In genomic region chr4:148846203-148846602, GRCm38 (mm10) we compare ENCODE assay signal across 8 mouse cellular contexts. TPM values are rescaled to one million over a fixed set of nuclear protein-coding genes. Genes with fewer than 3 reads are reported as not detected.
DNase-seq lines count a peak whose midpoint lies in the region; ATAC-seq and TF ChIP-seq lines count a peak whose summit lies in the region.

No protein-coding gene starts in this region.

- 5% methylated on average over 9 of the region's 9 CpGs for whole genome bisulfite sequencing in cerebellum, adult 2 months
- 43% methylated on average over 6 of the region's 9 CpGs for WGBS in stomach, postnatal 0 days

- intact Hi-C loops in gastrocnemius, postnatal 36 days (cut with DNase I), result no loop called here

- H3K4me2 ChIP-seq in stomach, postnatal 0 days (replicated peaks; ENCODE audit: low read depth), result peak overlapping the region; percentile 27

- TF ChIP-seq POLR2A in cerebellum, adult 2 months (IDR thresholded peaks at IDR 0.05; ENCODE audit: borderline replicate concordance, insufficient read depth, low read length), result no peak

- no peaks in the 10 kb centered on the region for H3K36me3 ChIP-seq in stomach, postnatal 0 days (ENCODE audit: control insufficient read depth, insufficient read depth, low read length)

- no peak overlapping the region for H3K4me3 ChIP-seq in cerebellum, adult 2 months (replicated peaks; ENCODE audit: insufficient read depth, low read depth, low read length)
- no peak overlapping the region for H3K4me3 ChIP-seq in stomach, postnatal 0 days (ENCODE audit: low read depth, low read length)

- H3K4me1 ChIP-seq in cerebellum, adult 2 months (ENCODE audit: control insufficient read depth, insufficient read depth, low read length), result no peaks in the 10 kb centered on the region; the same call in 1 of the 2 replicates
- no peaks in the 10 kb centered on the region for H3K4me1 ChIP-seq in stomach, postnatal 0 days (replicated peaks; ENCODE audit: control insufficient read depth, insufficient read depth)

- TF ChIP-seq EP300 in stomach, postnatal 0 days (optimal IDR thresholded peaks at IDR 0.05), result no peak

- H3K27ac ChIP-seq in cerebellum, adult 2 months (ENCODE audit: insufficient read depth, low read length), result no peak overlapping the region
- peak overlapping the region; percentile 24; the same call in 1 of the 2 replicates for H3K27ac ChIP-seq in stomach, postnatal 0 days (replicated peaks)

- H3K9ac ChIP-seq in stomach, postnatal 0 days (ENCODE audit: low read length), result no peak overlapping the region

- peaks cover 4% of the 10 kb centered on the region; the same call in 1 of the 2 replicates for H3K27me3 ChIP-seq in cerebellum, adult 2 months (ENCODE audit: control insufficient read depth, insufficient read depth, low read length)
- H3K27me3 ChIP-seq in stomach, postnatal 0 days (ENCODE audit: control insufficient read depth, insufficient read depth, low read length), result no peaks in the 10 kb centered on the region

- peak; percentile 22 to 30 for DNase-seq in cerebellum, adult 2 months
- no peak for DNase-seq in cerebellum, adult 8-10 months
- DNase-seq in adipocyte (ENCODE audit: low spot score), result peak; percentile 60
- DNase-seq in gastrocnemius, postnatal 36 days, result peak; percentile 63 to 64
- peak; percentile 86 to 90 for DNase-seq in kidney, adult 8-10 months
- peak; percentile 87 to 91 for DNase-seq in lung, adult 18-20 months
- peak; percentile 46 for DNase-seq in stomach, postnatal 0 days (ENCODE audit: low spot score)
- DNase-seq in spleen, adult 12 weeks (ENCODE audit: low spot score), result no peak

- TF ChIP-seq CTCF in cerebellum, adult 2 months (IDR thresholded peaks at IDR 0.05; ENCODE audit: borderline replicate concordance, insufficient read depth, low read depth, low read length), result no peak
- TF ChIP-seq CTCF in stomach, postnatal 0 days (IDR thresholded peaks at IDR 0.05; ENCODE audit: low read depth), result peak; percentile 7; the same call in 1 of the 2 replicates

- ATAC-seq in stomach, postnatal 0 days (ENCODE audit: low FRiP score, low TSS enrichment), result peak; percentile 41; the same call in 1 of the 2 replicates

- H3K9me3 ChIP-seq in stomach, postnatal 0 days (ENCODE audit: control insufficient read depth, low read length), result no peaks in the 10 kb centered on the region

RNA-seq across cellular contexts. Expression of gene Casz1, which starts 42.0 kb away (rescaled TPM):
- polyA plus RNA-seq in cerebellum, adult 2 months (2012; rRNA removed), result 1.4 and 1.5 TPM in 2 replicates
- 10 to 100 TPM; 24.8 to 45.6 TPM for total RNA-seq in gastrocnemius, postnatal 36 days (2021)
- polyA plus RNA-seq in stomach, postnatal 0 days (2015; fragmentation: Nextera tagmentation; extraction: Ambion mirVana), result 9.4 and 10.3 TPM in 2 replicates

Comparison
In these comparisons a context has a peak if more than half of its experiments do, and no peak if none do; other contexts are left out.
1. DNase-seq: peak in cerebellum, adult 2 months (2 of 2), adipocyte (single experiment), gastrocnemius, postnatal 36 days (2 of 2), kidney, adult 8-10 months (2 of 2), lung, adult 18-20 months (2 of 2) and stomach, postnatal 0 days (single experiment); none in cerebellum, adult 8-10 months (single experiment) and spleen, adult 12 weeks (single experiment).